Mouse (Mus musculus): ENCODE data around the gene Chic2. TPM values are rescaled to one million over a fixed set of nuclear protein-coding genes. Genes with fewer than 3 reads are reported as not detected.
A peak's percentile ranks its signal among the peaks of the same experiment; 100 is the strongest.

Gene Chic2
- polyA plus RNA-seq, 1 experiment from 2014 or later: 39.0 TPM

GRCm38 (mm10) chr5:75075383-75075941, 30.9 kb upstream of the Chic2 start, which contains the start of gene Gsx2:
Gsx2 (plus strand) TSS chr5:75075601.
- ATAC-seq (ENCODE audit: low FRiP score): peak; percentile 47
- H3K4me3 ChIP-seq: peak within 1 kb of the TSS; percentile 40
- H3K4me2 ChIP-seq: peak within 1 kb of the TSS; percentile 63
- 0% methylated on average over 41 of the region's 41 CpGs for WGBS
- H3K9me3 ChIP-seq: no peaks in the 10 kb centered on the region
- H3K9ac ChIP-seq: peak within 1 kb of the TSS; percentile 63
- no peaks in the 10 kb centered on the region for H3K36me3 ChIP-seq
- H3K27me3 ChIP-seq: peaks cover 97% of the 10 kb centered on the region
- H3K4me1 ChIP-seq (replicated peaks): peaks cover 51% of the 10 kb centered on the region
- 0 out of 2 replicates have a peak within 1 kb of the TSS, but pooled peaks have one; percentile 40 for H3K27ac ChIP-seq

- 8% methylated on average over 15 of the region's 15 CpGs for WGBS
- H3K4me3 ChIP-seq: no peak overlapping the region
- H3K36me3 ChIP-seq: no peaks in the 10 kb centered on the region
- peaks cover 58% of the 10 kb centered on the region for H3K4me1 ChIP-seq (replicated peaks)
- H3K27ac ChIP-seq: no peak overlapping the region
- no peak; the same call in 1 of the 2 replicates for ATAC-seq (ENCODE audit: low FRiP score)
- H3K9me3 ChIP-seq: no peaks in the 10 kb centered on the region
- no peak overlapping the region for H3K9ac ChIP-seq
- peaks cover 97% of the 10 kb centered on the region for H3K27me3 ChIP-seq
- peak overlapping the region; percentile 63 for H3K4me2 ChIP-seq
Measured at GRCm38 (mm10) chr5:75074537-75075382, 30.2 kb upstream of the Chic2 start.

GRCm38 (mm10) chr5:75074132-75074531, 29.6 kb upstream of the Chic2 start:
- peaks cover 97% of the 10 kb centered on the region for H3K27me3 ChIP-seq
- ATAC-seq (ENCODE audit: low FRiP score): 0 out of 2 replicates have a peak, but pooled peaks have one; percentile 14
- no peak overlapping the region for H3K4me3 ChIP-seq
- peaks cover 58% of the 10 kb centered on the region for H3K4me1 ChIP-seq (replicated peaks)
- H3K9me3 ChIP-seq: no peaks in the 10 kb centered on the region
- no peak overlapping the region for H3K9ac ChIP-seq
- H3K27ac ChIP-seq: no peak overlapping the region
- 4% methylated on average over 4 of the region's 4 CpGs for WGBS
- H3K4me2 ChIP-seq: no peak overlapping the region
- no peaks in the 10 kb centered on the region for H3K36me3 ChIP-seq

GRCm38 (mm10) chr5:75073684-75074083, 29.1 kb upstream of the Chic2 start:
- ATAC-seq (ENCODE audit: low FRiP score): no peak
- peaks cover 58% of the 10 kb centered on the region for H3K4me1 ChIP-seq (replicated peaks)
- no peak overlapping the region for H3K9ac ChIP-seq
- H3K4me2 ChIP-seq: no peak overlapping the region
- no peak overlapping the region for H3K4me3 ChIP-seq
- no peak overlapping the region for H3K27ac ChIP-seq
- H3K36me3 ChIP-seq: no peaks in the 10 kb centered on the region
- no peaks in the 10 kb centered on the region for H3K9me3 ChIP-seq
- 14% methylated on average over 3 of the region's 3 CpGs for WGBS
- H3K27me3 ChIP-seq: peaks cover 97% of the 10 kb centered on the region

GRCm38 (mm10) chr5:75073167-75073566, 28.6 kb upstream of the Chic2 start:
- Histone ChIP-seq H3K27ac (no peak overlapping the region), H3K4me2 (no peak overlapping the region), H3K4me1 (replicated peaks) (peaks cover 58% of the 10 kb centered on the region), H3K27me3 (peaks cover 97% of the 10 kb centered on the region), H3K36me3 (no peaks in the 10 kb centered on the region), H3K9ac (no peak overlapping the region), H3K4me3 (no peak overlapping the region), H3K9me3 (no peaks in the 10 kb centered on the region)
- no peak for ATAC-seq (ENCODE audit: low FRiP score)
- 31% methylated on average over 1 of the region's 1 CpGs for WGBS

- no peak for ATAC-seq (ENCODE audit: low FRiP score)
- Histone ChIP-seq H3K36me3 (no peaks in the 10 kb centered on the region), H3K4me2 (no peak overlapping the region), H3K9ac (no peak overlapping the region), H3K4me1 (replicated peaks) (peaks cover 61% of the 10 kb centered on the region), H3K27me3 (peaks cover 97% of the 10 kb centered on the region), H3K9me3 (no peaks in the 10 kb centered on the region), H3K27ac (no peak overlapping the region), H3K4me3 (no peak overlapping the region)
- WGBS: 4% methylated on average over 4 of the region's 4 CpGs
Measured at GRCm38 (mm10) chr5:75072532-75072931, 28.0 kb upstream of the Chic2 start.

GRCm38 (mm10) chr5:75071951-75072350, 27.4 kb upstream of the Chic2 start:
- H3K4me1 ChIP-seq (replicated peaks): peaks cover 67% of the 10 kb centered on the region
- no peaks in the 10 kb centered on the region for H3K9me3 ChIP-seq
- no peaks in the 10 kb centered on the region for H3K36me3 ChIP-seq
- no peak for ATAC-seq (ENCODE audit: low FRiP score)
- no peak overlapping the region for H3K4me2 ChIP-seq
- no peak overlapping the region for H3K9ac ChIP-seq
- H3K4me3 ChIP-seq: no peak overlapping the region
- H3K27ac ChIP-seq: no peak overlapping the region
- under 1% methylated on average over 10 of the region's 10 CpGs for WGBS
- H3K27me3 ChIP-seq: peaks cover 97% of the 10 kb centered on the region

- peaks cover 59% of the 10 kb centered on the region for H3K4me1 ChIP-seq (replicated peaks)
- peak overlapping the region; percentile 28 for H3K4me2 ChIP-seq
Measured at GRCm38 (mm10) chr5:75070656-75071375, 26.2 kb upstream of the Chic2 start.

GRCm38 (mm10) chr5:75070132-75070531, 25.6 kb upstream of the Chic2 start:
- peak overlapping the region; percentile 28 for H3K4me2 ChIP-seq

More at GRCm38 (mm10) chr5:75070656-75071375, 26.2 kb upstream of the Chic2 start:
- no peak overlapping the region for H3K27ac ChIP-seq
- under 1% methylated on average over 23 of the region's 23 CpGs for WGBS
- no peak overlapping the region for H3K4me3 ChIP-seq
- ATAC-seq (ENCODE audit: low FRiP score): no peak
- H3K9ac ChIP-seq: no peak overlapping the region
- peaks cover 97% of the 10 kb centered on the region for H3K27me3 ChIP-seq
- no peaks in the 10 kb centered on the region for H3K36me3 ChIP-seq
- no peaks in the 10 kb centered on the region for H3K9me3 ChIP-seq

GRCm38 (mm10) chr5:75067125-75067756, 22.7 kb upstream of the Chic2 start:
- Histone ChIP-seq H3K27me3 (peaks cover 94% of the 10 kb centered on the region), H3K4me3 (peak overlapping the region; percentile 51), H3K4me2 (peak overlapping the region; percentile 81), H3K9me3 (peaks cover 3% of the 10 kb centered on the region; the same call in 1 of the 2 replicates), H3K27ac (no peak overlapping the region), H3K4me1 (replicated peaks) (peaks cover 37% of the 10 kb centered on the region), H3K9ac (peak overlapping the region; percentile 66), H3K36me3 (no peaks in the 10 kb centered on the region)
- WGBS: 1% methylated on average over 30 of the region's 30 CpGs
- ATAC-seq (ENCODE audit: low FRiP score): peak; percentile 52

More at GRCm38 (mm10) chr5:75070132-75070531, 25.6 kb upstream of the Chic2 start:
- peaks cover 97% of the 10 kb centered on the region for H3K27me3 ChIP-seq
- ATAC-seq (ENCODE audit: low FRiP score): no peak
- H3K9me3 ChIP-seq: no peaks in the 10 kb centered on the region
- peaks cover 52% of the 10 kb centered on the region for H3K4me1 ChIP-seq (replicated peaks)
- no peak overlapping the region for H3K9ac ChIP-seq
- no peaks in the 10 kb centered on the region for H3K36me3 ChIP-seq
- 0% methylated on average over 13 of the region's 13 CpGs for WGBS
- no peak overlapping the region for H3K4me3 ChIP-seq
- no peak overlapping the region for H3K27ac ChIP-seq

GRCm38 (mm10) chr5:75066715-75067114, 22.1 kb upstream of the Chic2 start:
- 7% methylated on average over 8 of the region's 10 CpGs for WGBS
- Histone ChIP-seq H3K27me3 (peaks cover 88% of the 10 kb centered on the region), H3K9ac (peak overlapping the region; percentile 66; the same call in 1 of the 2 replicates), H3K9me3 (peaks cover 3% of the 10 kb centered on the region; the same call in 1 of the 2 replicates), H3K4me3 (peak overlapping the region; percentile 51), H3K4me2 (peak overlapping the region; percentile 81), H3K27ac (no peak overlapping the region), H3K36me3 (no peaks in the 10 kb centered on the region), H3K4me1 (replicated peaks) (peaks cover 32% of the 10 kb centered on the region)
- peak; percentile 29; the same call in 1 of the 2 replicates for ATAC-seq (ENCODE audit: low FRiP score)
